Mouse (Mus musculus) lung, postnatal 0 days (tissue): ENCODE results near the gene Otc. TPM values are rescaled to one million over a fixed set of nuclear protein-coding genes. Genes with fewer than 3 reads are reported as not detected.

Source experiments
- ATAC-seq: fragments of 200-750 bp; cut with Nextera tagmentation; 2 replicates; pipeline ENCODE4 v1.8.0; 2017; ENCODE audit warnings: moderate library complexity
- DNase-seq: peaks from one replicate; pipeline ENCODE4 v3.0.0-alpha.2; 2016; ENCODE audit warnings: low spot score
- H3K27ac ChIP-seq: fragments of 300-500 bp; sonication (generic); 2 replicates; pipeline ENCODE4 v1.5.1; 2014; ENCODE audit warnings: antibody characterized with exemption, mild to moderate bottlenecking, low read length, mixed read lengths
- H3K27me3 ChIP-seq: fragments of 300-500 bp; sonication (generic); replicated peaks from 2 replicates; pipeline ENCODE4 v1.6.1; 2014; ENCODE audit warnings: low read length, mixed read lengths; ENCODE audit not compliant: insufficient read depth
- H3K36me3 ChIP-seq: fragments of 300-500 bp; sonication (generic); 2 replicates; pipeline ENCODE4 v1.6.1; 2014; ENCODE audit warnings: low read length, mixed read lengths; ENCODE audit not compliant: insufficient read depth
- H3K4me1 ChIP-seq: fragments of 300-500 bp; sonication (generic); 2 replicates; pipeline ENCODE4 v1.6.1; 2014; ENCODE audit warnings: antibody characterized with exemption, low read depth, low read length, mixed read lengths; ENCODE audit not compliant: insufficient read depth
- H3K4me2 ChIP-seq: fragments of 300-500 bp; sonication (generic); replicated peaks from 2 replicates; pipeline ENCODE4 v1.6.1; 2014; ENCODE audit warnings: low read depth, mild to moderate bottlenecking, low read length, moderate library complexity, mixed read lengths
- H3K4me3 ChIP-seq: fragments of 300-500 bp; sonication (generic); 2 replicates; pipeline ENCODE4 v1.5.1; 2014; ENCODE audit warnings: low read depth, low read length
- H3K9ac ChIP-seq: fragments of 300-500 bp; sonication (generic); replicated peaks from 2 replicates; pipeline ENCODE4 v1.6.1; 2014; ENCODE audit warnings: low read depth, mild to moderate bottlenecking
- H3K9me3 ChIP-seq: fragments of 300-500 bp; sonication (generic); 2 replicates; pipeline ENCODE4 v1.6.1; 2016; ENCODE audit warnings: low read length, mixed read lengths
- CTCF ChIP-seq: IDR thresholded peaks from 2 replicates; pipeline ENCODE4 v1.5.1; 2016; ENCODE audit warnings: antibody characterized with exemption, mild to moderate bottlenecking
- EP300 ChIP-seq: IDR thresholded peaks from 2 replicates; pipeline ENCODE4 v1.6.1; 2016; ENCODE audit warnings: antibody characterized with exemption, mild to moderate bottlenecking, control low read depth
- WGBS: fragments of 180-500 bp; shearing (Covaris S2); extraction: QIAGEN DNeasy Blood & Tissue Kit; methylation state at CpG from one replicate; pipeline ENCODE4 v1.1.7; 2014; 5-methylcytosine and 5-hydroxymethylcytosine counted together
- polyA plus RNA-seq: library from polyadenylated mRNA; unstranded; fragments of >200 nt; fragmentation: Nextera tagmentation; extraction: Ambion mirVana; gene quantifications from 2 replicates; pipeline ENCODE4 v1.2.1, GENCODE M21; 2015

The Otc gene
- polyA plus RNA-seq, 1 experiment from 2014 or later, result not detected

GRCm38 (mm10) chrX:10234617-10235016 is 17.5 kb upstream of the Otc start:
- WGBS, result 44% methylated on average over 3 of the region's 3 CpGs
- no peak overlapping the region for H3K27ac ChIP-seq
- H3K4me2 ChIP-seq, result no peak overlapping the region
- H3K9me3 ChIP-seq, result no peaks in the 10 kb centered on the region
- no peaks in the 10 kb centered on the region for H3K4me1 ChIP-seq
- H3K9ac ChIP-seq, result no peak overlapping the region
- no peak overlapping the region for H3K4me3 ChIP-seq
- peak; percentile 30 for DNase-seq
- no peaks in the 10 kb centered on the region for H3K27me3 ChIP-seq
- no peak for TF ChIP-seq CTCF
- TF ChIP-seq EP300, result peak; percentile 99
- H3K36me3 ChIP-seq, result no peaks in the 10 kb centered on the region
- ATAC-seq, result peak; percentile 49

- H3K4me3 ChIP-seq, result no peak overlapping the region
- no peak for ATAC-seq
- WGBS, result 51% methylated on average over 4 of the region's 4 CpGs
- no peak for TF ChIP-seq CTCF
- no peak for TF ChIP-seq EP300
- H3K9ac ChIP-seq, result no peak overlapping the region
- H3K27me3 ChIP-seq, result no peaks in the 10 kb centered on the region
- no peak for DNase-seq
- H3K4me2 ChIP-seq, result no peak overlapping the region
- H3K36me3 ChIP-seq, result no peaks in the 10 kb centered on the region
- no peaks in the 10 kb centered on the region for H3K9me3 ChIP-seq
- no peaks in the 10 kb centered on the region for H3K4me1 ChIP-seq
- H3K27ac ChIP-seq, result no peak overlapping the region
Measured at GRCm38 (mm10) chrX:10239515-10239914, 12.6 kb upstream of the Otc start.

- no peak for DNase-seq
- Histone ChIP-seq H3K9ac (no peak overlapping the region), H3K4me1 (no peaks in the 10 kb centered on the region), H3K4me3 (no peak overlapping the region), H3K9me3 (no peaks in the 10 kb centered on the region), H3K27ac (no peak overlapping the region), H3K36me3 (no peaks in the 10 kb centered on the region), H3K4me2 (no peak overlapping the region), H3K27me3 (no peaks in the 10 kb centered on the region)
- TF ChIP-seq CTCF, result no peak
- no peak for TF ChIP-seq EP300
- WGBS, result 69% methylated on average over 3 of the region's 3 CpGs
- no peak for ATAC-seq
Measured at GRCm38 (mm10) chrX:10243916-10244315, 8.2 kb upstream of the Otc start.

- peak; percentile 47 for ATAC-seq
Measured at GRCm38 (mm10) chrX:10251357-10251756, 748 bp upstream of the Otc start.

GRCm38 (mm10) chrX:10257774-10258173 is 5.7 kb downstream of the Otc start:
- H3K36me3 ChIP-seq, result no peaks in the 10 kb centered on the region
- peak; percentile 87 for TF ChIP-seq EP300
- TF ChIP-seq CTCF, result no peak
- H3K9me3 ChIP-seq, result no peaks in the 10 kb centered on the region
- no peak overlapping the region for H3K9ac ChIP-seq
- peak; percentile 72 for ATAC-seq
- H3K4me3 ChIP-seq, result no peak overlapping the region
- peak; percentile 53 for DNase-seq
- H3K27me3 ChIP-seq, result no peaks in the 10 kb centered on the region
- no peak overlapping the region for H3K4me2 ChIP-seq
- no peak overlapping the region; the same call in 1 of the 2 replicates for H3K27ac ChIP-seq
- 72% methylated on average over 1 of the region's 1 CpGs for WGBS
- H3K4me1 ChIP-seq, result no peaks in the 10 kb centered on the region

More at GRCm38 (mm10) chrX:10251357-10251756, 748 bp upstream of the Otc start:
- TF ChIP-seq CTCF, result no peak
- TF ChIP-seq EP300, result peak; percentile 94
- no peak overlapping the region for H3K9ac ChIP-seq
- no peaks in the 10 kb centered on the region for H3K4me1 ChIP-seq
- H3K4me3 ChIP-seq, result no peak overlapping the region
- no peaks in the 10 kb centered on the region for H3K9me3 ChIP-seq
- H3K4me2 ChIP-seq, result no peak overlapping the region
- H3K36me3 ChIP-seq, result no peaks in the 10 kb centered on the region
- H3K27me3 ChIP-seq, result no peaks in the 10 kb centered on the region
- no peak overlapping the region for H3K27ac ChIP-seq
- peak; percentile 40 for DNase-seq

- H3K4me3 ChIP-seq, result no peak overlapping the region
- ATAC-seq (peak; percentile 85), DNase-seq (peak; percentile 11)
- no peak overlapping the region; the same call in 1 of the 2 replicates for H3K27ac ChIP-seq
- H3K4me2 ChIP-seq, result no peak overlapping the region
- TF ChIP-seq CTCF (no peak), EP300 (no peak)
- H3K36me3 ChIP-seq, result no peaks in the 10 kb centered on the region
- H3K4me1 ChIP-seq, result no peaks in the 10 kb centered on the region
- H3K27me3 ChIP-seq, result no peaks in the 10 kb centered on the region
- no peak overlapping the region for H3K9ac ChIP-seq
- WGBS, result 61% methylated on average over 5 of the region's 5 CpGs
- H3K9me3 ChIP-seq, result no peaks in the 10 kb centered on the region
Measured at GRCm38 (mm10) chrX:10258260-10258659, 6.2 kb downstream of the Otc start.

- no peak overlapping the region for H3K27ac ChIP-seq
- 69% methylated on average over 3 of the region's 3 CpGs for WGBS
- ATAC-seq (no peak), DNase-seq (no peak)
- H3K9me3 ChIP-seq, result no peaks in the 10 kb centered on the region
- H3K36me3 ChIP-seq, result no peaks in the 10 kb centered on the region
- H3K9ac ChIP-seq, result no peak overlapping the region
- no peak overlapping the region for H3K4me3 ChIP-seq
- H3K4me2 ChIP-seq, result no peak overlapping the region
- H3K4me1 ChIP-seq, result no peaks in the 10 kb centered on the region
- TF ChIP-seq EP300 (no peak), CTCF (no peak)
- no peaks in the 10 kb centered on the region for H3K27me3 ChIP-seq
Measured at GRCm38 (mm10) chrX:10268308-10268707, 16.2 kb downstream of the Otc start.
